Mouse (Mus musculus) NIH3T3 (cell line): ENCODE results near the gene Arfgap2.
A peak's percentile ranks its signal among the peaks of the same experiment; 100 is the strongest.

Source experiments
- DNase-seq: peaks from one replicate; pipeline ENCODE4 v3.0.0-alpha.2; 2012; ENCODE audit warnings: low read depth

The Arfgap2 gene

GRCm38 (mm10) chr2:91264711-91265681, at the start of gene Arfgap2:
Arfgap2 (plus strand) TSS chr2:91264974.
- DNase-seq: peak; percentile 98

- no peak for DNase-seq
Observed at GRCm38 (mm10) chr2:91217032-91217431, 47.7 kb upstream of the Arfgap2 start.

GRCm38 (mm10) chr2:91220501-91220900, 44.3 kb upstream of the Arfgap2 start:
- no peak for DNase-seq

GRCm38 (mm10) chr2:91223614-91224013, 41.2 kb upstream of the Arfgap2 start:
- peak; percentile 24 for DNase-seq

- no peak for DNase-seq
Observed at GRCm38 (mm10) chr2:91229735-91230134, 35.0 kb upstream of the Arfgap2 start.

GRCm38 (mm10) chr2:91236601-91237510, 27.9 kb upstream of the Arfgap2 start, which contains the start of gene Ddb2:
Ddb2 (minus strand) TSS chr2:91236982.
- DNase-seq: peak; percentile 98

GRCm38 (mm10) chr2:91237511-91238080, 27.2 kb upstream of the Arfgap2 start:
- peak; percentile 69 for DNase-seq

GRCm38 (mm10) chr2:91242547-91242946, 22.2 kb upstream of the Arfgap2 start:
- DNase-seq: no peak

- peak; percentile 58 for DNase-seq
Observed at GRCm38 (mm10) chr2:91243416-91243815, 21.4 kb upstream of the Arfgap2 start.

GRCm38 (mm10) chr2:91244557-91245228, 20.1 kb upstream of the Arfgap2 start:
- DNase-seq: no peak

GRCm38 (mm10) chr2:91248366-91248765, 16.4 kb upstream of the Arfgap2 start:
- peak; percentile 57 for DNase-seq

GRCm38 (mm10) chr2:91252001-91252400, 12.8 kb upstream of the Arfgap2 start:
- DNase-seq: no peak

GRCm38 (mm10) chr2:91252512-91252911, 12.3 kb upstream of the Arfgap2 start:
- no peak for DNase-seq

- no peak for DNase-seq
Observed at GRCm38 (mm10) chr2:91254725-91255380, 9.9 kb upstream of the Arfgap2 start.

GRCm38 (mm10) chr2:91255661-91256150, 9.1 kb upstream of the Arfgap2 start, which contains the start of gene Pacsin3:
Pacsin3 (plus strand) TSS chr2:91255954.
- no peak for DNase-seq

- peak; percentile 70 for DNase-seq
Observed at GRCm38 (mm10) chr2:91256256-91257125, 8.3 kb upstream of the Arfgap2 start.

GRCm38 (mm10) chr2:91257126-91257980, 7.4 kb upstream of the Arfgap2 start:
- DNase-seq: peak; percentile 64

GRCm38 (mm10) chr2:91258054-91258453, 6.7 kb upstream of the Arfgap2 start:
- DNase-seq: peak; percentile 60

GRCm38 (mm10) chr2:91258830-91259229, 5.9 kb upstream of the Arfgap2 start:
- DNase-seq: no peak
